Mouse (Mus musculus) embryonic facial prominence, embryonic 13.5 days (tissue): ENCODE data around the gene Narf. TPM values are rescaled to one million over a fixed set of nuclear protein-coding genes. Genes with fewer than 3 reads are reported as not detected.

Experiments used
- ATAC-seq: fragments of 200-750 bp; cut with Nextera tagmentation; 2 replicates; pipeline ENCODE4 v1.8.0; 2017; ENCODE audit warnings: low read depth; ENCODE audit not compliant: insufficient number of reproducible peaks, insufficient read depth, low FRiP score, low TSS enrichment
- H3K27ac ChIP-seq: fragments of 300-500 bp; sonication (generic); 2 replicates; pipeline ENCODE4 v1.5.1; 2015; ENCODE audit warnings: moderate library complexity, mild to moderate bottlenecking, inconsistent platforms
- H3K27me3 ChIP-seq: fragments of 300-500 bp; sonication (generic); 2 replicates; pipeline ENCODE4 v1.6.1; 2015; ENCODE audit warnings: mild to moderate bottlenecking, inconsistent platforms
- H3K36me3 ChIP-seq: fragments of 300-500 bp; sonication (generic); 2 replicates; pipeline ENCODE4 v1.6.1; 2015; ENCODE audit warnings: mild to moderate bottlenecking, inconsistent platforms
- H3K4me1 ChIP-seq: fragments of 300-500 bp; sonication (generic); 2 replicates; pipeline ENCODE4 v1.6.1; 2015; ENCODE audit warnings: inconsistent platforms
- H3K4me2 ChIP-seq: fragments of 300-500 bp; sonication (generic); 2 replicates; pipeline ENCODE4 v1.6.1; 2015; ENCODE audit warnings: moderate library complexity, mild to moderate bottlenecking, inconsistent platforms
- H3K4me3 ChIP-seq: fragments of 300-500 bp; sonication (generic); 2 replicates; pipeline ENCODE4 v1.5.1; 2015; ENCODE audit warnings: mild to moderate bottlenecking, inconsistent platforms
- H3K9ac ChIP-seq: fragments of 300-500 bp; sonication (generic); 2 replicates; pipeline ENCODE4 v1.6.1; 2015; ENCODE audit warnings: mild to moderate bottlenecking, inconsistent platforms
- H3K9me3 ChIP-seq: fragments of 300-500 bp; sonication (generic); 2 replicates; pipeline ENCODE4 v1.6.1; 2016; ENCODE audit warnings: inconsistent platforms
- WGBS: fragments of 180-500 bp; shearing (Covaris S2); methylation state at CpG from one replicate; pipeline ENCODE4 v1.1.7; 2015; ENCODE audit warnings: mixed read lengths; 5-methylcytosine and 5-hydroxymethylcytosine counted together
- polyA plus RNA-seq: library from polyadenylated mRNA; unstranded; fragments of >200 nt; fragmentation: Nextera tagmentation; extraction: Ambion mirVana; gene quantifications from 2 replicates; pipeline ENCODE4 v1.2.1, GENCODE M21; 2015

Narf gene
- polyA plus RNA-seq: 61.4 and 67.7 TPM in 2 replicates

DNA sequence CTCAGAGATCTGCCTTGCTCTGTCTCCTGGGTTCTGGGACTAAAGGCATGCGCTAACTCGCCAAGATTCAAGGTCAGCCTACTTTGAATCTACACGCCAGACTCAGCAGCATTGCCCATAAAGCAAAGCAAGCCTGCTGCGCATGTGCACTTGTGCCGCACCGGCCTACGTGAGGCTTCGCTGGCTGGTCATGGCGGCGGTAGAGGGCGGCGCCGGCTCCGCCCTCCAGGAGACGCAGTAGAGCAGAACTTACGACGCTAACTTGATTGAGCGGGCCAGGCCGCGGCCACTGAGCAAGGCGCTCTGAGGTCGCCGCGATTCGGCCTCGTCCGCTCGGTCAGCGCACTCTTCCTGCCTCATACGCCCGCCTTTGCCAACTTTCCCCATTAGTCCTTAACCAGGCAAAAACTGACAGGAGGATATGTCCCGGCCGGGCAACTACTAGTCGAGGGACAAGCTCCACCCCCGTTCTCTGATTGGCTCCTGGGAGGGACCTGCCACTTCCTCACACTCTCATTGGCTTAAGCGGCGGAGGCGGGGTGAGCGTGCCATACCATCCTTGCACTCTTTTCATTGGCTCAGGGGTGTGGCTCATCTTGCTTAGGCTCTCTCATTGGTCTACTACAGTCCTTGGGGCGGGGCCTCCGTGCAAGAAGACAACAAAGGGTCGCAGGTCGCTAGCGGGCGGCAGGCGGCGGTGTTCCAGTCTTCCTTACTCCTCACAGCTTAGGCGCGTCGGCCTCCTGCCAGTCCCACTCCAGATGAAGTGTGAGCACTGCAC, at the start of gene Narf:
Gene Narf, plus strand, starts transcription at position 690 of the 781 bp plus-strand sequence.
- Histone ChIP-seq H3K4me2 (peak within 1 kb of the TSS; percentile 61), H3K9me3 (no peaks in the 10 kb centered on the region), H3K4me3 (peak within 1 kb of the TSS; percentile 83), H3K36me3 (peaks cover 24% of the 10 kb centered on the region), H3K27ac (peak within 1 kb of the TSS; percentile 100), H3K4me1 (peaks cover 22% of the 10 kb centered on the region), H3K9ac (peak within 1 kb of the TSS; percentile 90), H3K27me3 (no peaks in the 10 kb centered on the region)
- peak; percentile 100 for ATAC-seq
- WGBS: under 1% methylated on average over 50 of the region's 50 CpGs

DNA sequence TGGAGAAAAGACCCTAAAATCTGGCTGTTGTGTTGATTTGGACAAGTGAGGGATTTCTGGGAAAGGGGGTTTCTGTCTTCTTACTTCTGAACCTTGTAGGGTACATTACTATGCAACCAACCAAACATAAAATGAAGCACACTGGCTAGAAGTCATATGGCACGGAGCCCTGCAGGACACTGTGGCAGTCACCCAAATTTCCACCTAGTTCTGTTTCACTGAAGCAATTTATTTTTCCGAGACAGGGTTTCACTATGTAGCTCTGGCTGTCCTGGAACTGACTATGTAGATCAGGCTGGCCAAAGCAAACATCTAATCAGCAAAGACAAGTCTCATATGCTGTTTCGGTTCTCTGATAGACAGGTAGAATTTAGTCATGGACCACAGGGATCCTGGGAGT, 47.4 kb upstream of the Narf start:
- Histone ChIP-seq H3K27ac (no peak overlapping the region), H3K4me1 (no peaks in the 10 kb centered on the region), H3K4me2 (no peak overlapping the region), H3K27me3 (no peaks in the 10 kb centered on the region), H3K4me3 (no peak overlapping the region), H3K9ac (no peak overlapping the region), H3K36me3 (peaks cover 16% of the 10 kb centered on the region; the same call in 1 of the 2 replicates), H3K9me3 (no peaks in the 10 kb centered on the region)
- ATAC-seq: no peak
- 82% methylated on average over 3 of the region's 3 CpGs for WGBS

DNA sequence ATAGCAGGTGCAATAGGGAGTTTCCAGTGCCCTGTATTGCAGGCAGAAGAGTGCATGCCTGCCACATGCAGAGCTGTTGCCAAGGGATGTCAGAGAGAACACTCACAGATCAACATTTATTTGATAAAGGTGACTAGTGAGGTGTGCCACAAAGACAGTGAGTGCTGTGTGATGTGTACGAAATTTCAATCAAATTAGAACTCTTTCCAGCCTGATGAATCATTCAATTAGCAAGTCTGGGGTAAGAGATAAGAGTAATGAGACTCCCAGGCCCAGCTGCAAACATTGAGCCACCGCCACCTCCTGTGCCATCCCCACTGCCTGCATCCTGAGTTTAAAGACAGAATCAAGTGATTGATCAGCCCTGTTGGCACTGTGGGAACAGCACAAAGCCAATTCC, 44.3 kb upstream of the Narf start:
- no peak overlapping the region for H3K9ac ChIP-seq
- no peak for ATAC-seq
- no peaks in the 10 kb centered on the region for H3K4me1 ChIP-seq
- H3K36me3 ChIP-seq: 0 out of 2 replicates have a peak, but pooled peaks cover 21% of the 10 kb centered on the region
- H3K27me3 ChIP-seq: no peaks in the 10 kb centered on the region
- 82% methylated on average over 2 of the region's 2 CpGs for whole genome bisulfite sequencing
- H3K4me3 ChIP-seq: no peak overlapping the region
- H3K4me2 ChIP-seq: no peak overlapping the region
- no peak overlapping the region for H3K27ac ChIP-seq
- no peaks in the 10 kb centered on the region for H3K9me3 ChIP-seq

DNA sequence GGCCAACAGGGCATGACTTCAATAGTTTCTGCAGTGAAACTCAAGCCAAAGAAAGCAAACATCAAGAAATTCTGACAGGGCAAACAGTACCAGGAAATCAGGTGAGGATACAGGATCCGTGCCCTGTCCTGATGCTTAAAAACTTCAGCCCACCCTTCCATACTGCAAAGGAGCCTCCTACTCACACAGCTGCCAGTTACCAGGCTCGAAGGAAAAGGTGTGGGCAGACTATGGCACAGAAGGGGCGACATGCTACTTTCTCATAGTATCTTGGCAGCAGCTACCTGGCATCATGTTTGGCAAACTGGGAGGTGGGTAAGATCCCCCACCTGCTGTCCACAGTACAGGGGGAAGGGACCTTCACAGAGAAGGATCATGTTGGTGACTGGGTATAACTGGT, 43.6 kb upstream of the Narf start:
- Histone ChIP-seq H3K36me3 (0 out of 2 replicates have a peak, but pooled peaks cover 19% of the 10 kb centered on the region), H3K27me3 (no peaks in the 10 kb centered on the region), H3K27ac (no peak overlapping the region), H3K4me1 (no peaks in the 10 kb centered on the region), H3K9me3 (no peaks in the 10 kb centered on the region), H3K4me2 (no peak overlapping the region), H3K9ac (no peak overlapping the region), H3K4me3 (no peak overlapping the region)
- no peak for ATAC-seq
- 70% methylated on average over 3 of the region's 3 CpGs for WGBS

DNA sequence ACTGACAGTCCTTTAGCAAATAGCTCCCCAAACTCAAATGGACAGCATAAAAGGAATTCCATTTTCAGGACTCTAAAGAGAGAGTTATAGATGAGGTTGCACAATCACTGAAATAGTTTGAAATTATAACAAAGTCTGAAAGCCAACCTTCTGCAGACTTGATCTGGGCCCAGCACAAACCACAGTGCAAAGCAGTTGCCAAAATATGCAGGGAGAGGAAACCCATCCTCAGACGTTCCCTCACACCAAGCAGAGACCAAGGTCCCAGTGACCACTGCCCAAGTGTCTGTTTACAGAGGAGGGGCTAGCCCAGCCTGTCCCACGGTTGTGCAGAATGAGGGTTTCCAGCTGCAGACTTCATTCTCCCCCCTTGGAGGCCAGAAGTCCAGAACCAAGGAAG, 38.4 kb upstream of the Narf start:
- Histone ChIP-seq H3K4me1 (peaks cover 4% of the 10 kb centered on the region; the same call in 1 of the 2 replicates), H3K4me3 (no peak overlapping the region), H3K9ac (no peak overlapping the region), H3K36me3 (0 out of 2 replicates have a peak, but pooled peaks cover 16% of the 10 kb centered on the region), H3K27me3 (no peaks in the 10 kb centered on the region), H3K4me2 (no peak overlapping the region), H3K9me3 (no peaks in the 10 kb centered on the region), H3K27ac (no peak overlapping the region)
- 34% methylated on average over 2 of the region's 2 CpGs for WGBS
- ATAC-seq: no peak

DNA sequence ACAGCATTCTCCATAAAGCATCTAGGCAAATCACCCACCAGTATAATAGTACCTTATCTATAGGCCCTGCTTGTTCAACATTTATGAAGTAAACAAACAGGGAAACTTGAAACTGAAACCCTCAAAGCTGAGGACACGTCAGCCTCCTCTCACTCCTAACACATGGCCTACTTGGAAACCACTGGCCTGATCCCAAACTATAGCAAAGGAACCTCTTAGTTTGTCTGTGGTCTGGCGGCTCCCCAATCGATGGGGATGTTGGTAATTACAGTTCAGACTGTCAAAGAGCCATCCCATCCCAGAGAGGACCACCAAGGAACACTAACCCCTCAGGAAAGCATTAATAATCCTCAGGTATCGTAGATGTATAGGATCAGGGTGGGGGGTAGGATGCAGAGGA, 37.2 kb upstream of the Narf start:
- ATAC-seq: no peak
- H3K4me1 ChIP-seq: peaks cover 8% of the 10 kb centered on the region; the same call in 1 of the 2 replicates
- H3K9ac ChIP-seq: no peak overlapping the region
- no peaks in the 10 kb centered on the region for H3K27me3 ChIP-seq
- H3K4me3 ChIP-seq: no peak overlapping the region
- H3K27ac ChIP-seq: no peak overlapping the region
- no peak overlapping the region for H3K4me2 ChIP-seq
- WGBS: 70% methylated on average over 4 of the region's 4 CpGs
- 0 out of 2 replicates have a peak, but pooled peaks cover 10% of the 10 kb centered on the region for H3K36me3 ChIP-seq
- no peaks in the 10 kb centered on the region for H3K9me3 ChIP-seq

DNA sequence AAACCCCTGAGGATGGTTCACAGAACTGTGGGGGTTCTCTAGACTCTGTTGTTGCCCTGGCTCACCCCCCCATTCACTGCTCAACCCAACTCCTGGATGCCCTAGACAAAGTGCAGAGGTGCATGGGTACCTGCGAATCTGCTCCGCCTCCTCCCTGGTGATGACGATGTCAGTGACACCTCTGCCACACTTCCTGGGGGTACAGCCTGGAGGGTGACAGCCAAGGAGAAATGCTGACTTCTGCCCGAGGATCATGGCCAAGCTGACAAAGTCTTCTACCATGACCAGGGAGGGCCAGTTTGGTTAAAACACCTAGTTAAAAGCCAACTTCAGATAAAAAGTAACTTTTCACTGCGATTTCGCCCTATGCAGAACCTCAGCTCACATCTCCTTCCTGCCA, 36.3 kb upstream of the Narf start:
- Histone ChIP-seq H3K36me3 (0 out of 2 replicates have a peak, but pooled peaks cover 7% of the 10 kb centered on the region), H3K4me1 (peaks cover 14% of the 10 kb centered on the region), H3K27ac (no peak overlapping the region), H3K9ac (no peak overlapping the region), H3K4me3 (no peak overlapping the region), H3K4me2 (no peak overlapping the region), H3K9me3 (no peaks in the 10 kb centered on the region), H3K27me3 (no peaks in the 10 kb centered on the region)
- WGBS: 91% methylated on average over 6 of the region's 6 CpGs
- ATAC-seq: no peak

DNA sequence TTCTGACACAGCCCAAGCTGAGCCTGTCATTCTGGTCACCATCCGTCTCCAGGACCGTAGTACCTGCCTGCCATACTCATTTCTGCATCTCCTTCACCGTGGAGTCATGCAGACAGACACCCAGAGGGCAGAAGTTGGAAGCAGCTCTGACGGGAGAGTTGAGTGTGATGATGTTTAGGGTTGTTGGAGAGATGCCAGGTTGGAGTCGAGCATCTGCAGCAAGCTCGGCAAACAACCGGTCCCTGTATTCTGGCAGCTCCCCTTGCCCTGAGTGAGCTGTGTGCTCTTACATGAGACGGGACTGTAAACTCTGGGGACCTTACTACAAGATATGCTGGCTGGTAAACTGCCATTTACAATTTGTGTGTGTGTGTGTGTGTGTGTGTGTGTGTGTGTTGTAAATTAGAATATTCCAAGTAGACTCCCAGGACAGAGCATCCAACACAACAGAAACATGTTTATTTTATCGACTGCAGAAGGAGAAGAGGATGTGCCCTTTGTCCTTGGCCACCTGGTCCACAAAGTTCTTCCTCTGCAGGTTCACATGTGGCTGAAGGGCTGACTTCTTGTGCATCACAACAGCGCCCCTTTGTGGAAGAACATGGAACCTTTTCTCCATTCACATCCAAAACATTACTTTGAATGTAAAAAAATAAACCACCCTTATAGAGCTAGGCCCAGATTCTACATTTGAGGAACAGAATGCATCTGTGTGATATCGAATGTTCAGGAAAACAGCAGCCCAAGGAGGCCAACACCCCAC, 35.4 kb upstream of the Narf start:
- H3K9me3 ChIP-seq: no peaks in the 10 kb centered on the region
- 48% methylated on average over 11 of the region's 11 CpGs for WGBS
- no peak overlapping the region for H3K27ac ChIP-seq
- H3K4me3 ChIP-seq: no peak overlapping the region
- peaks cover 14% of the 10 kb centered on the region for H3K4me1 ChIP-seq
- ATAC-seq: no peak
- no peak overlapping the region for H3K9ac ChIP-seq
- no peaks in the 10 kb centered on the region for H3K36me3 ChIP-seq
- H3K4me2 ChIP-seq: no peak overlapping the region
- no peaks in the 10 kb centered on the region for H3K27me3 ChIP-seq

DNA sequence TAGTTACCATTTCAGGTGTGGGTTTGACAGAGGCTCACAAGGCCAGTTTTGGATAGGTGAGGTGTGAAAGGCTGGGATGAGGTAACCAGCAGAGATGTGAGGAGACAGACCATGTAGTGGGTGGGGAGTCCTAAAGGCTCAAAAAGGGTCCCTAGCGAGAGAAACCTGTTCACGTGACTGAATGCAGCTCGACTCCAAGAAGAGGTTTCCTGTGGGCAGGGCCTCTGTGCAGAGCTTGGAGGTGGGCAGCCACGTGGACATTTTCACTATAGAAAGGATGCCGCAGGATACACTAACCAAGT, 33.2 kb upstream of the Narf start:
- 0% methylated on average over 5 of the region's 5 CpGs for WGBS
- Histone ChIP-seq H3K27ac (peak overlapping the region; percentile 82; the same call in 1 of the 2 replicates), H3K4me3 (peak overlapping the region; percentile 74), H3K9me3 (no peaks in the 10 kb centered on the region), H3K4me2 (peak overlapping the region; percentile 79), H3K4me1 (peaks cover 14% of the 10 kb centered on the region), H3K27me3 (no peaks in the 10 kb centered on the region), H3K36me3 (peaks cover 14% of the 10 kb centered on the region), H3K9ac (peak overlapping the region; percentile 78)
- ATAC-seq: no peak

DNA sequence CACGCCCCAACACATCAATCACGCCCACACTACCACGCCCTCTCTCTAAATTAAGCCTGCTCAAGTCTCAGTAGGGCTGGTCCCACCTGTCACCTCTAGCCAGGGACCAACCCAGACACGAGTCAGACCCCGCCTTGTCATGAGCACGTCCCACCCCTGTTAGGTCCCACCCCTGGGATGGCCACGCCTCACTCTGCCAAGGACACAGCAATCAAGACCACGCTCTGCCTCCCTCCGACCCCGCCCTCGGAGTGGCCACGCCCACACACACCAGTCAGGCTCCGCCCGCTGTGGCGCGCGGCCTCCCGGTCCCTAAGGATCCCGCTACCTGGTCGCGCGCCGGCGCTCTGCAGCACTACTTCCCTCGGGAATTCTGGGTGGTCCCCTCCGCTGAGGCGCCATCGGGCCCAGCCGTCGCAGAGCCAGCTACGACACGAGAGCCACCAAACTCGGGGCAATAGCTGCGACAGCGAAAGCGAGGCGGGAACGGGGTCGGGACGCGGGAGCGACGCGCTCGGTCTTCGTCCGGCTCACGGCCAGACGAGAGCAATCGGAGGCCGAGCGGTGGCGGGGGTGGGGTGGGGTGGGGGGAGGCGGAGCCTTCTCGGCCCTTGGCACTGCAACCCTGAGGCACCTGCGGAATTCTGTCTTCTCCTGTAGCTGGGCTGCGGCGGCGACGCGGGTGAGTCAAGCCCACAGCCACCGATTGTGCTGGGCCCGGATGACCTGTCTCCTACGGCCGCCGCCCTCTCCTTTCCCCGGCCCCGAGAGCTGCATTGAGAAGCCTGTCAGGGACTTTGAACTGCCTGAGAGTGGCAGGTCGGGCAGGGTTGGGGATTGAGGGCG, 32.7 kb upstream of the Narf start, which contains the start of the genes Hexdc and Ogfod3:
Gene Hexdc, plus strand, starts transcription at position 273 of the 846 bp plus-strand sequence.
Gene Ogfod3, minus strand, starts transcription at position 551 of the 846 bp plus-strand sequence.
- Histone ChIP-seq H3K9me3 (no peaks in the 10 kb centered on the region), H3K27ac (peak within 1 kb of the TSS; percentile 82), H3K36me3 (peaks cover 16% of the 10 kb centered on the region), H3K4me3 (peak within 1 kb of the TSS; percentile 74), H3K4me2 (peak within 1 kb of the TSS; percentile 79), H3K9ac (peak within 1 kb of the TSS; percentile 78), H3K4me1 (peaks cover 14% of the 10 kb centered on the region), H3K27me3 (no peaks in the 10 kb centered on the region)
- under 1% methylated on average over 65 of the region's 70 CpGs for WGBS
- ATAC-seq: peak; percentile 98

DNA sequence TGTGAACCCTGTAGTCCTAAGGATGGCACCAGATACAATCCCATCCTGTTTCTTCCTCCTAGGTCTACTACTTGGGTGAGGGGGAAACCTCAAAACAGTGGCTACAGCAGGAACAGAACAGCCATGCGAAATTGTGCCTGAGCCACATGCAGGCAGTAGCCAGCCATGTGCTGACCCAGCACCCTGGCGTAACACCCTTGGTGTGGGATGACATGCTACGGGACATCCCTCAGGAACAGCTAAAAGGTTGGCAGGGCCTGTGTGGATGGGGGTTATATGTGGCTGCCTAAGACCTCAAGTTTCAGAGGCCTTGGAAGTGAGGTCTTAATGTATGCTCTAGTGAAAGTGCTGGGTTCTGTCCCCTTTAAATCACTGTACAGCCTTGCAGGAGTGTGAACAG, 20.2 kb upstream of the Narf start:
- WGBS: 93% methylated on average over 3 of the region's 3 CpGs
- Histone ChIP-seq H3K4me1 (no peaks in the 10 kb centered on the region), H3K27me3 (no peaks in the 10 kb centered on the region), H3K4me3 (no peak overlapping the region), H3K9ac (no peak overlapping the region), H3K4me2 (no peak overlapping the region), H3K36me3 (peaks cover 75% of the 10 kb centered on the region), H3K9me3 (no peaks in the 10 kb centered on the region), H3K27ac (no peak overlapping the region)
- no peak for ATAC-seq
